Mouse (Mus musculus): ENCODE measurements around the gene Gadd45g. TPM values are rescaled to one million over a fixed set of nuclear protein-coding genes. Genes with fewer than 3 reads are reported as not detected.

Gene Gadd45g
- 192 and 243 TPM in 2 replicates for polyA plus RNA-seq (2016; fragmentation: Nextera tagmentation; extraction: Ambion mirVana)

- no peaks in the 10 kb centered on the region for H3K9me3 ChIP-seq (replicated peaks)
- H3K4me3 ChIP-seq, result peak within 1 kb of the TSS; percentile 62
- H3K36me3 ChIP-seq, result peaks cover 7% of the 10 kb centered on the region; the same call in 1 of the 2 replicates
- DNase-seq (ENCODE audit: low spot score), result peak; percentile 98
- peak within 1 kb of the TSS; percentile 91 for H3K27ac ChIP-seq (replicated peaks)
- H3K4me1 ChIP-seq, result peaks cover 93% of the 10 kb centered on the region
- under 1% methylated on average over 31 of the region's 31 CpGs for WGBS
- H3K27me3 ChIP-seq (ENCODE audit: low read depth, poor library complexity, severe bottlenecking), result peaks cover 77% of the 10 kb centered on the region
These were observed at the start of gene Gadd45g for GRCm38 (mm10) chr13:51846301-51846867. Gene Gadd45g, plus strand, starts transcription at chr13:51846678.

- no peak for DNase-seq (ENCODE audit: low spot score)
- H3K4me3 ChIP-seq, result no peak overlapping the region
- H3K9me3 ChIP-seq (replicated peaks), result no peaks in the 10 kb centered on the region
- 66% methylated on average over 8 of the region's 8 CpGs for WGBS
- H3K4me1 ChIP-seq, result peaks cover 14% of the 10 kb centered on the region
- 0 out of 2 replicates have a peak overlapping the region, but pooled peaks have one; percentile 10 for H3K27ac ChIP-seq (replicated peaks)
- H3K27me3 ChIP-seq (ENCODE audit: low read depth, poor library complexity, severe bottlenecking), result peaks cover 23% of the 10 kb centered on the region
- no peaks in the 10 kb centered on the region for H3K36me3 ChIP-seq
These were observed 48.4 kb upstream of the Gadd45g start for GRCm38 (mm10) chr13:51797899-51798746.

- no peak for DNase-seq (ENCODE audit: low spot score)
- Histone ChIP-seq H3K4me3 (no peak overlapping the region), H3K27ac (replicated peaks) (no peak overlapping the region), H3K36me3 (no peaks in the 10 kb centered on the region), H3K4me1 (peaks cover 4% of the 10 kb centered on the region), H3K9me3 (replicated peaks) (no peaks in the 10 kb centered on the region), H3K27me3 (ENCODE audit: low read depth, poor library complexity, severe bottlenecking) (peaks cover 13% of the 10 kb centered on the region; the same call in 1 of the 2 replicates)
- 88% methylated on average over 16 of the region's 16 CpGs for WGBS
These were observed 46.5 kb upstream of the Gadd45g start for GRCm38 (mm10) chr13:51799735-51800522.

GRCm38 (mm10) chr13:51800921-51801320 lies 45.6 kb upstream of the Gadd45g start:
- no peak for DNase-seq (ENCODE audit: low spot score)
- 79% methylated on average over 9 of the region's 9 CpGs for WGBS

GRCm38 (mm10) chr13:51805634-51806033 lies 40.8 kb upstream of the Gadd45g start:
- 82% methylated on average over 4 of the region's 4 CpGs for WGBS
- Histone ChIP-seq H3K9me3 (replicated peaks) (no peaks in the 10 kb centered on the region), H3K27me3 (ENCODE audit: low read depth, poor library complexity, severe bottlenecking) (no peaks in the 10 kb centered on the region), H3K4me3 (no peak overlapping the region), H3K27ac (replicated peaks) (no peak overlapping the region), H3K36me3 (no peaks in the 10 kb centered on the region), H3K4me1 (peaks cover 9% of the 10 kb centered on the region)
- DNase-seq (ENCODE audit: low spot score), result no peak

More at GRCm38 (mm10) chr13:51800921-51801320, 45.6 kb upstream of the Gadd45g start:
- peaks cover 6% of the 10 kb centered on the region; the same call in 1 of the 2 replicates for H3K27me3 ChIP-seq (ENCODE audit: low read depth, poor library complexity, severe bottlenecking)
- H3K4me1 ChIP-seq, result peaks cover 4% of the 10 kb centered on the region
- H3K27ac ChIP-seq (replicated peaks), result no peak overlapping the region
- no peak overlapping the region for H3K4me3 ChIP-seq
- no peaks in the 10 kb centered on the region for H3K9me3 ChIP-seq (replicated peaks)
- no peaks in the 10 kb centered on the region for H3K36me3 ChIP-seq

- Histone ChIP-seq H3K9me3 (replicated peaks) (no peaks in the 10 kb centered on the region), H3K27ac (replicated peaks) (no peak overlapping the region), H3K4me1 (peaks cover 5% of the 10 kb centered on the region; the same call in 1 of the 2 replicates), H3K4me3 (no peak overlapping the region), H3K27me3 (ENCODE audit: low read depth, poor library complexity, severe bottlenecking) (no peaks in the 10 kb centered on the region), H3K36me3 (no peaks in the 10 kb centered on the region)
- 87% methylated on average over 15 of the region's 15 CpGs for WGBS
- DNase-seq (ENCODE audit: low spot score), result no peak
These were observed 40.3 kb upstream of the Gadd45g start for GRCm38 (mm10) chr13:51806220-51806619.

- Histone ChIP-seq H3K36me3 (no peaks in the 10 kb centered on the region), H3K9me3 (replicated peaks) (no peaks in the 10 kb centered on the region), H3K4me1 (peaks cover 15% of the 10 kb centered on the region), H3K27ac (replicated peaks) (no peak overlapping the region), H3K27me3 (ENCODE audit: low read depth, poor library complexity, severe bottlenecking) (no peaks in the 10 kb centered on the region), H3K4me3 (no peak overlapping the region; the same call in 1 of the 2 replicates)
- 34% methylated on average over 12 of the region's 12 CpGs for WGBS
- peak; percentile 29 for DNase-seq (ENCODE audit: low spot score)
These were observed 38.3 kb upstream of the Gadd45g start for GRCm38 (mm10) chr13:51808141-51808540.

- H3K4me1 ChIP-seq, result peaks cover 19% of the 10 kb centered on the region
- no peak for DNase-seq (ENCODE audit: low spot score)
These were observed 32.6 kb upstream of the Gadd45g start for GRCm38 (mm10) chr13:51813621-51814615.

GRCm38 (mm10) chr13:51814646-51815045 lies 31.8 kb upstream of the Gadd45g start:
- whole genome bisulfite sequencing, result 95% methylated on average over 6 of the region's 6 CpGs
- no peak overlapping the region for H3K4me3 ChIP-seq
- DNase-seq (ENCODE audit: low spot score), result no peak
- H3K9me3 ChIP-seq (replicated peaks), result no peaks in the 10 kb centered on the region
- H3K36me3 ChIP-seq, result no peaks in the 10 kb centered on the region
- no peaks in the 10 kb centered on the region for H3K27me3 ChIP-seq (ENCODE audit: low read depth, poor library complexity, severe bottlenecking)
- H3K27ac ChIP-seq (replicated peaks), result no peak overlapping the region
- H3K4me1 ChIP-seq, result peaks cover 19% of the 10 kb centered on the region

More at GRCm38 (mm10) chr13:51813621-51814615, 32.6 kb upstream of the Gadd45g start:
- Histone ChIP-seq H3K27ac (replicated peaks) (no peak overlapping the region), H3K9me3 (replicated peaks) (no peaks in the 10 kb centered on the region), H3K36me3 (no peaks in the 10 kb centered on the region), H3K4me3 (no peak overlapping the region), H3K27me3 (ENCODE audit: low read depth, poor library complexity, severe bottlenecking) (no peaks in the 10 kb centered on the region)
- WGBS, result 70% methylated on average over 10 of the region's 10 CpGs

- DNase-seq (ENCODE audit: low spot score), result no peak
These were observed 30.5 kb upstream of the Gadd45g start for GRCm38 (mm10) chr13:51815865-51816504.

GRCm38 (mm10) chr13:51816559-51817041 lies 29.9 kb upstream of the Gadd45g start:
- H3K4me1 ChIP-seq, result peaks cover 19% of the 10 kb centered on the region
- no peak overlapping the region for H3K27ac ChIP-seq (replicated peaks)
- no peak for DNase-seq (ENCODE audit: low spot score)
- H3K36me3 ChIP-seq, result no peaks in the 10 kb centered on the region
- no peaks in the 10 kb centered on the region for H3K27me3 ChIP-seq (ENCODE audit: low read depth, poor library complexity, severe bottlenecking)
- H3K4me3 ChIP-seq, result no peak overlapping the region
- no peaks in the 10 kb centered on the region for H3K9me3 ChIP-seq (replicated peaks)
- WGBS, result 81% methylated on average over 5 of the region's 5 CpGs

More at GRCm38 (mm10) chr13:51815865-51816504, 30.5 kb upstream of the Gadd45g start:
- Histone ChIP-seq H3K9me3 (replicated peaks) (no peaks in the 10 kb centered on the region), H3K27ac (replicated peaks) (no peak overlapping the region), H3K4me3 (no peak overlapping the region), H3K36me3 (no peaks in the 10 kb centered on the region), H3K4me1 (peaks cover 19% of the 10 kb centered on the region), H3K27me3 (ENCODE audit: low read depth, poor library complexity, severe bottlenecking) (no peaks in the 10 kb centered on the region)
- 90% methylated on average over 9 of the region's 9 CpGs for WGBS
